Mouse (Mus musculus) thymus, postnatal 10 days (tissue): Measurements from ENCODE around the gene Obox1.
"Not testable (repeated sequence)": the region's sequence is repeated elsewhere in the genome, so short reads cannot be mapped to it uniquely, and the experiment has no call there.

Source experiments
- DNase-seq, 2 experiments: peaks; one replicate each; pipeline ENCODE4 v3.0.0; 2021; ENCODE audit warnings: low spot score in 2 of 2

Gene Obox1

GRCm38 (mm10) chr7:15388421-15388998, at the start of gene Obox1, which contains the start of gene Obox2:
TSS of gene Obox1 (plus strand) at chr7:15388948.
TSS of gene Obox2 (plus strand) at chr7:15388721.
- not testable (repeated sequence) for DNase-seq

GRCm38 (mm10) chr7:15399147-15399874, 10.6 kb downstream of the Obox1 start:
- DNase-seq = not testable (repeated sequence)

GRCm38 (mm10) chr7:15406816-15407215, 18.1 kb downstream of the Obox1 start:
- not testable (repeated sequence) for DNase-seq

GRCm38 (mm10) chr7:15418046-15418445, 29.3 kb downstream of the Obox1 start:
- DNase-seq = not testable (repeated sequence)

GRCm38 (mm10) chr7:15425537-15425936, 36.8 kb downstream of the Obox1 start:
- not testable (repeated sequence) for DNase-seq

GRCm38 (mm10) chr7:15509411-15509810, 120.7 kb downstream of the Obox1 start:
- DNase-seq = peak in 1 of 2 experiments; percentile 2
